Mouse (Mus musculus) testis, adult 2 months (tissue): ENCODE data around the gene Nat8. TPM values are rescaled to one million over a fixed set of nuclear protein-coding genes. Genes with fewer than 3 reads are reported as not detected.
"Not testable (repeated sequence)": the region's sequence is repeated elsewhere in the genome, so short reads cannot be mapped to it uniquely, and the experiment has no call there.

ENCODE experiments used
- H3K27ac ChIP-seq: fragments of 200-500 bp; 2 replicates; pipeline ENCODE4 v1.5.1; 2012; ENCODE audit warnings: low read depth, low read length; ENCODE audit not compliant: control insufficient read depth, insufficient read depth
- H3K27me3 ChIP-seq: fragments of 200-500 bp; 2 replicates; pipeline ENCODE4 v1.6.1; 2012; ENCODE audit warnings: mild to moderate bottlenecking, low read length, moderate library complexity; ENCODE audit not compliant: control insufficient read depth, insufficient read depth
- H3K36me3 ChIP-seq: fragments of 200-500 bp; 2 replicates; pipeline ENCODE4 v1.6.1; 2012; ENCODE audit warnings: mild to moderate bottlenecking, low read length; ENCODE audit not compliant: control insufficient read depth, insufficient read depth
- H3K4me1 ChIP-seq: fragments of 200-500 bp; 2 replicates; pipeline ENCODE4 v1.6.1; 2012; ENCODE audit warnings: low read length; ENCODE audit not compliant: control insufficient read depth, insufficient read depth
- H3K4me3 ChIP-seq: fragments of 200-500 bp; 2 replicates; pipeline ENCODE4 v1.5.1; 2012; ENCODE audit warnings: low read depth, mild to moderate bottlenecking, low read length, moderate library complexity, mixed read lengths; ENCODE audit not compliant: control insufficient read depth
- CTCF ChIP-seq: fragments of 200-500 bp; IDR thresholded peaks from 2 replicates; pipeline ENCODE4 v1.5.1; 2012; ENCODE audit warnings: low read depth, mild to moderate bottlenecking, inconsistent platforms, low read length, moderate library complexity; ENCODE audit not compliant: control insufficient read depth, insufficient read depth, insufficient replicate concordance
- POLR2A ChIP-seq: fragments of 200-500 bp; IDR thresholded peaks from 2 replicates; pipeline ENCODE4 v1.6.1; 2012; ENCODE audit warnings: low read depth, mild to moderate bottlenecking, inconsistent platforms, low read length, moderate library complexity; ENCODE audit not compliant: control insufficient read depth
- polyA plus RNA-seq: library from polyadenylated mRNA; depleted of rRNA; stranded (reverse); fragments of >200 nt; gene quantifications from 2 replicates; pipeline ENCODE4 v1.2.3, GENCODE M21; 2012; rRNA removed

Nat8 gene
- 10.4 and 10.7 TPM in 2 replicates for polyA plus RNA-seq

DNA sequence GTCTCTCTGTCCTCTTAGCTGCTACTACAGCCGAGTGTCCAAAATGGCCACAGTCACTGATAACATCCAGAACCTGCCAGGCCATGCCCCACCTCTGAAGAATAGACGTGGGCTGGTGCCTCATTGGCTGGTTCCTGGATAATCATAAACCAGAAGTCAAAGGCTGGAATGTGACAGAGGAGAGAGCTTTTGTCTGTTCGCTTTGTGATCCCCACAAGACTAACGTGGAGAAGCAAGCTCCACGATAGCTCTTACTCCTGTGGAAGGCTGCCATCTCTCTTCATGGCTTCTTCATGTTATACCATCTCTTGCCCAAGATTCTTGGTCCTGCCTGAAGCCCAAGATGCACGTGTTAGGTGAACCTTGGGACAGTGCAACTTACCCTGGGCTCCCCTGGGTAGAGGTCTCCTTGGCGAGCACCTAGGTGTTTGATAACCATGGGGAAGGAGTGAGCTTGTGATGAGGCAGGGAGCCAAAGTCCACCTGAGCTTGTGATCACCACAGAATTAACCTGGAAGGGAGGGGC is at the start of gene Nat8:
Gene Nat8 (minus strand): TSS at position 287 of the 526 bp plus-strand sequence.
- Histone ChIP-seq H3K27ac (no peak within 1 kb of the TSS), H3K4me3 (no peak within 1 kb of the TSS), H3K27me3 (no peaks in the 10 kb centered on the region), H3K36me3 (no peaks in the 10 kb centered on the region), H3K4me1 (no peaks in the 10 kb centered on the region)
- TF ChIP-seq POLR2A (no peak), CTCF (no peak)

DNA sequence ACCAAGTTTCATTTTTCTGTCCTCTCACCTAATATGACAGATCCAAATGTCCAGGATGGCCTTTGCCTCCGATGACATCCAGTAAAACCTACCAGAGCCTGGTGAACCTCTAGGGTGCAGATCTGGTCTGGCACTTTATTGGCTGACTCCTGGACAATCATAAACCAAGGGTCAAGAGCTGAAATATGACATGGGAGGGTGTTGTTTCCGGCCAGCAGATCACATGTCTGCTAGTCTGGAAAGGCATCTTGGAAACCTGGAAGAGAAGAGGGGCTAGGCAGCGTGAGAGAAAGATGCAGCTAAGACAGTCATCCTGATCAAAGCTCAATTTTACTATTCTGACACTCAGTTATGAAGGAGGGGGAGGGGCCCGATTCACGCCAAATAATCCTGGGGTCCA is 37.1 kb upstream of the Nat8 start, which contains the start of gene Nat8f2:
Gene Nat8f2 (minus strand): TSS at position 153 of the 400 bp plus-strand sequence.
- not testable (repeated sequence) for H3K4me3 ChIP-seq, H3K27ac ChIP-seq, H3K4me1 ChIP-seq, H3K36me3 ChIP-seq, H3K27me3 ChIP-seq

DNA sequence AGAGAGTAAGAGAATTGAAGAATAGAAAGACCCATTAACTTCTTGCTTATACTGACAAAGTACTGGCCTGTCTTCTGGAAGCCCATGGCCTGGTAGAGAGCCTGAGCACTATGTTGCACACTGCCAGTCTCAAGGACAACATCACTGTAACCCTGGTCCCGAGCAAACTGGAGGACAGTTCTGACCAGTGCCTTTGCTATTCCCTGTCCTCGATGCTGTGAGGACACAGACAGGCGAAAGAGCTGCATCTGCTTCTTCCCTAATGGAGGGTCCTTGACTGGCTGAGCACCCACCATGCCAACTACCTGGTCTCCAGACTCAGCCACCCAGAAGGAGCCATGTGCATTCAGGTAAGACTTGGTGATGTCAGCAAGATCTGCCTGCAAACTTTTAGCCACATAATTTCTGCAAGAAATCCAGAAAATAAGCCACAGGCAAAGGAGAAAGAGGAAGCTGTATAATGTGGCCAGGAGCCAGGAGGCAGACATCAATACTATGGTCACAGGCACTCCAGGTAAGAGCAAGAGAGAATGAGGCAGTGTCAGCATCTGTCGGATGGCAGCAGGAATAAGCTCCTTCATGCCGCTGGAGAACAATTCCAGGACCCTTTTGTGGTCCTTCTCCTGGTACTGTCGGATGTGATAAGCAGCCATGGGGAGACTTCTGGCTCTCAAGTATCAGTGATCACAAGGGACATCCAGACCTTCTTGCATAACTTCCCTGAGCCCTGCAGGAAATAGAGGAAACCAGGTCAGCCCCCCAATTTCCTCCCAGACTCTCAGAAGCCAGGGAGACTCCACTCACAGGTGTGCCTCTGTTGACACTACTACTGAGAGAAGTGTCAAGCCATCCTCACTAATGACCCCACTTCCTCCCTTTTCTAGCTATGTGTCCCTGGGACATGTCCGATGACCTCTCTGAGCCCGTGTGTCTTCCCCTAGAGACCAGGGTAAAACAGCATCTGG is 36.1 kb upstream of the Nat8 start:
- no peaks in the 10 kb centered on the region for H3K36me3 ChIP-seq
- no peaks in the 10 kb centered on the region for H3K27me3 ChIP-seq
- TF ChIP-seq POLR2A, result no peak
- TF ChIP-seq CTCF, result no peak
- H3K4me1 ChIP-seq, result no peaks in the 10 kb centered on the region
- H3K4me3 ChIP-seq, result no peak overlapping the region
- H3K27ac ChIP-seq, result no peak overlapping the region

DNA sequence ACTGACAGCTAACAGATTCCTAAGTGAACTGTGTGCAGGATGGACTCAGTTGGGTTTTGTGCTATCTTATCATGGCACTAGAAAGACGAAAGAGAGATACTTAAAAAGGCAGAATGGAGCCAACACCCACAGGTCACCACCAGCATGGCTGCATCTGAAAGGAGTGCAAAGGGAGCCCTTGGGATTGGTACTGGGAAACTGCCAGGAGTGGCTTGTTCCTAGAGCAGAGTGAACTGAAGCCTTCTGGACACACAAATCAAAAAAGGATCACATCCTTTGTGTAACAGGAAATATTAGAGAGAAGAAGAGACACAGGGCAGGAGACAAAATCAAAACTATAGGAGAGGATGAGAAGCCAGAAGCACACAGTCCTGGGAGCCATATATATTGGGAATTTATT is 35.1 kb upstream of the Nat8 start:
- H3K4me1 ChIP-seq, H3K4me3 ChIP-seq, H3K27ac ChIP-seq, H3K36me3 ChIP-seq, H3K27me3 ChIP-seq: not testable (repeated sequence)

DNA sequence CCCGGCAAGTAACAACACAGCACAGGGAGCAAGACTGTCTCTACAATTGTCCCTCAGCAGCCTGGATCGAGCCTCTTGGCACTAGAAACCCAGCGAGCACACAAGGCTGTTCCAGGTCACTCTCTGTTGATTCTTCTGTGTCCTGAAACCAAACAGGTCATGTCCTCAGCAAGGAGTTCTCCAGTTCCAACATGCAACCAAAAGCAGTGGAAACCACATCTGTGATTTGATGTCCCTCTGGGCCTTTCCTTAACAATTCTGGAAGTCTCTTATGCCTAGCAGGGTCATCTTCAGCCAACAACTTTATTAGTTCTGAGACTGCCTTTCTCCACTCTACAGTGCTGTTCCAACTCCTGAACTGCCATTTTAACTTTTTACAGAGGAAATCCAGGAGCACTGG is 34.3 kb upstream of the Nat8 start:
- not testable (repeated sequence) for H3K4me3 ChIP-seq, H3K36me3 ChIP-seq, H3K4me1 ChIP-seq, H3K27ac ChIP-seq, H3K27me3 ChIP-seq

DNA sequence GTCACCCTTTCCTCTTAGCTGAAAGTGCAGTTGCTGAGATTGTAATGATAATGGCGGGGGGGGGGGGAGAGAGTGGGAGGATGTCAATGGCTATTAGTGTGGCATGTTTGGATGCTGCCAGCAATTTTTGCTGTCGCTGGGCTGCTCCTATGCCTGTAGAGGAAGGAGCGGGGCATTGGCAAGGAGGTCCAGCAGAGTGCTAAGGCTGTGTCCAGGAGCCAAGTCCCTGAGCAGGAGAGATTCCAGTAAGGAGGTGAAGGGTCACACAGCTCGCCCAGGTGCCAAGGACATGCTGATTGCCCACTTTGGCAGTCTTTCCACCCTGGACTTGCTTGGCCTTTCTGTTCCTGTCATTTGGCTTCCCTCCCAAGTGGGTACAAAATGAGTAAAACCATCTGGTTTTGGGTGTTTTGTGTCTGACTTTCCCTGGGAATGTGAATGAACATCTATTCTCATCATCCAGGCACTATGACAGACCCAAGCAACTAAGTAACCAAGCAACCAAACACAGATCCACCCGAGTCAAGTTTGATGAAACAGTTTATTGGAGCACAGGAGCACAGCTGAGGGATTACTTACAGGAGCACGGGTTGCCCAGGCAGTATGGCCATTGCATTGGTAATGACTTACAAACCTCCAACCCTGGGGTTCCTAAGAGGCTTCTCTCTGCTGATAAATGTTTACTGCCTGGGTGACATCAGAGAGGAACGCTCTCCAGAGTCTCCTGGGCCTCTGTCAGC is 33.2 kb upstream of the Nat8 start:
- H3K4me3 ChIP-seq, H3K27ac ChIP-seq, H3K27me3 ChIP-seq, H3K36me3 ChIP-seq, H3K4me1 ChIP-seq: not testable (repeated sequence)

DNA sequence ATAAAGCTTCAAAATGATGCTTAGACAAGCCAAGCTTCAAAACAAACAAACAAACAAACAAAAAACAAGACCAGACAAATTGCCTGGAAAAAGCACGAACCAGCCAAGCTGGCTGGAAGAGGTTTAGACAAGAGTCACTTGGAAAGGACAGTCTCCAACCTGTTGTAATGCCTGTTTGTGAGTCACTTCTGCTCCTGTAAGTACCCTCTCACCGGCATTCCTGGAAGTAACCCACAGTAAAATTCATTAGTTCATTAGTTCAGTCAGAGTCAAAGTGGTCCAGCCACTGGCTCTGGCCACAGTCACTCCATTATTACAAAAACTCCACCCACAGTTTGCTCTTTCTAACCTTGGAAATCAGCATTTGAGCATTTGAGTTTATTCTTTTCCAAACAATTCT is 32.0 kb upstream of the Nat8 start:
- H3K27me3 ChIP-seq, result no peaks in the 10 kb centered on the region
- no peak for TF ChIP-seq CTCF
- TF ChIP-seq POLR2A, result no peak
- H3K36me3 ChIP-seq, result no peaks in the 10 kb centered on the region
- peak overlapping the region; percentile 43 for H3K27ac ChIP-seq
- no peak overlapping the region for H3K4me3 ChIP-seq
- H3K4me1 ChIP-seq, result no peaks in the 10 kb centered on the region
